Mouse (Mus musculus): ENCODE measurements around the gene Pfn1. TPM values are rescaled to one million over a fixed set of nuclear protein-coding genes. Genes with fewer than 3 reads are reported as not detected.
A peak's percentile ranks its signal among the peaks of the same experiment; 100 is the strongest.

Gene Pfn1
- total and polyA plus RNA-seq, 3 experiments, result 270 to 479 (median 280) TPM

- intact Hi-C loops (cut with DNase I), result no loop called here
- WGBS, result 16% methylated on average over 16 of the region's 16 CpGs
- Histone ChIP-seq H3K27me3 (ENCODE audit: control insufficient read depth, insufficient read depth, low read length) (no peaks in the 10 kb centered on the region), H3K79me2 (replicated peaks; ENCODE audit: control insufficient read depth, insufficient read depth, low read length) (peaks cover 4% of the 10 kb centered on the region), H3K4me3 (peak overlapping the region; percentile 100), H3K27ac (peak overlapping the region; percentile 99), H3K4me1 (ENCODE audit: control insufficient read depth, insufficient read depth, low read length) (peaks cover 3% of the 10 kb centered on the region; the same call in 1 of the 2 replicates), H3K9ac (ENCODE audit: low read depth, low read length) (peak overlapping the region; percentile 13), H3K36me3 (ENCODE audit: control insufficient read depth, insufficient read depth, low read length) (peaks cover 14% of the 10 kb centered on the region)
- DNase-seq, result peak; percentile 81 to 86
- TF ChIP-seq EP300 (IDR thresholded peaks at IDR 0.05; ENCODE audit: insufficient read depth, low read depth, low read length), result no peak
- peak; percentile 62 for TF ChIP-seq POLR2A (IDR thresholded peaks at IDR 0.05; ENCODE audit: insufficient read depth, low read depth, low read length)
Observed at GRCm38 (mm10) chr11:70656456-70656927, 2.0 kb upstream of the Pfn1 start.

- H3K4me3 ChIP-seq, result peak overlapping the region; percentile 100
- no peaks in the 10 kb centered on the region for H3K27me3 ChIP-seq (ENCODE audit: control insufficient read depth, insufficient read depth, low read length)
- H3K27ac ChIP-seq, result peak overlapping the region; percentile 99
- H3K4me1 ChIP-seq (ENCODE audit: control insufficient read depth, insufficient read depth, low read length), result peaks cover 3% of the 10 kb centered on the region; the same call in 1 of the 2 replicates
- TF ChIP-seq POLR2A (IDR thresholded peaks at IDR 0.05; ENCODE audit: insufficient read depth, low read depth, low read length) (no peak; the same call in 1 of the 2 replicates), EP300 (IDR thresholded peaks at IDR 0.05; ENCODE audit: insufficient read depth, low read depth, low read length) (no peak), CTCF (IDR thresholded peaks at IDR 0.05) (no peak)
- H3K79me2 ChIP-seq (replicated peaks; ENCODE audit: control insufficient read depth, insufficient read depth, low read length), result peaks cover 4% of the 10 kb centered on the region
- H3K9ac ChIP-seq (ENCODE audit: low read depth, low read length), result peak overlapping the region; percentile 77
- WGBS, result 2% methylated on average over 61 of the region's 61 CpGs
- peak; percentile 82 to 83 for DNase-seq
- intact Hi-C loops (cut with DNase I), result loop anchor here (2.0 kb wide), 1 partner anchor 13 kb away; the partner anchor contains the start of gene Spag7
- H3K36me3 ChIP-seq (ENCODE audit: control insufficient read depth, insufficient read depth, low read length), result peaks cover 17% of the 10 kb centered on the region
Observed at GRCm38 (mm10) chr11:70655571-70656455, 1.4 kb upstream of the Pfn1 start.

- Histone ChIP-seq H3K9ac (ENCODE audit: low read depth, low read length) (peak overlapping the region; percentile 77), H3K27ac (peak overlapping the region; percentile 99), H3K79me2 (replicated peaks; ENCODE audit: control insufficient read depth, insufficient read depth, low read length) (peaks cover 4% of the 10 kb centered on the region), H3K27me3 (ENCODE audit: control insufficient read depth, insufficient read depth, low read length) (no peaks in the 10 kb centered on the region), H3K4me3 (peak overlapping the region; percentile 100), H3K4me1 (ENCODE audit: control insufficient read depth, insufficient read depth, low read length) (peaks cover 3% of the 10 kb centered on the region; the same call in 1 of the 2 replicates), H3K36me3 (ENCODE audit: control insufficient read depth, insufficient read depth, low read length) (peaks cover 19% of the 10 kb centered on the region)
- WGBS, result 1% methylated on average over 48 of the region's 48 CpGs
- peak; percentile 89 to 90 for DNase-seq
- intact Hi-C loops (cut with DNase I), result loop anchor here (2.0 kb wide), 1 partner anchor 14 kb away; the partner anchor contains the start of gene Spag7
- TF ChIP-seq POLR2A (IDR thresholded peaks at IDR 0.05; ENCODE audit: insufficient read depth, low read depth, low read length) (peak; percentile 79), CTCF (IDR thresholded peaks at IDR 0.05) (no peak), EP300 (IDR thresholded peaks at IDR 0.05; ENCODE audit: insufficient read depth, low read depth, low read length) (0 out of 2 replicates have a peak, but pooled peaks have one; percentile 55)
Observed at GRCm38 (mm10) chr11:70654923-70655570, 603 bp upstream of the Pfn1 start.

- Histone ChIP-seq H3K36me3 (ENCODE audit: control insufficient read depth, insufficient read depth, low read length) (peaks cover 25% of the 10 kb centered on the region), H3K27ac (peak overlapping the region; percentile 99), H3K4me3 (peak overlapping the region; percentile 100), H3K27me3 (ENCODE audit: control insufficient read depth, insufficient read depth, low read length) (no peaks in the 10 kb centered on the region), H3K9ac (ENCODE audit: low read depth, low read length) (peak overlapping the region; percentile 98), H3K79me2 (replicated peaks; ENCODE audit: control insufficient read depth, insufficient read depth, low read length) (peaks cover 4% of the 10 kb centered on the region), H3K4me1 (ENCODE audit: control insufficient read depth, insufficient read depth, low read length) (peaks cover 4% of the 10 kb centered on the region)
- peak; percentile 86 for DNase-seq
- intact Hi-C loops (cut with DNase I), result loop anchor here (2.0 kb wide), 1 partner anchor 15 kb away; the partner anchor contains the start of gene Spag7
- TF ChIP-seq EP300 (IDR thresholded peaks at IDR 0.05; ENCODE audit: insufficient read depth, low read depth, low read length), result no peak
- peak; percentile 54; the same call in 1 of the 2 replicates for TF ChIP-seq POLR2A (IDR thresholded peaks at IDR 0.05; ENCODE audit: insufficient read depth, low read depth, low read length)
- under 1% methylated on average over 63 of the region's 63 CpGs for WGBS
Observed at GRCm38 (mm10) chr11:70653345-70654197, 873 bp downstream of the Pfn1 start.

GRCm38 (mm10) chr11:70652884-70653344 is 1.5 kb downstream of the Pfn1 start:
- peak in 1 of 2 experiments; percentile 4 for DNase-seq
- Histone ChIP-seq H3K27ac (peak overlapping the region; percentile 99), H3K36me3 (ENCODE audit: control insufficient read depth, insufficient read depth, low read length) (peaks cover 29% of the 10 kb centered on the region), H3K27me3 (ENCODE audit: control insufficient read depth, insufficient read depth, low read length) (no peaks in the 10 kb centered on the region), H3K79me2 (replicated peaks; ENCODE audit: control insufficient read depth, insufficient read depth, low read length) (peaks cover 5% of the 10 kb centered on the region), H3K4me3 (peak overlapping the region; percentile 100), H3K9ac (ENCODE audit: low read depth, low read length) (peak overlapping the region; percentile 15; the same call in 1 of the 2 replicates), H3K4me1 (ENCODE audit: control insufficient read depth, insufficient read depth, low read length) (peaks cover 5% of the 10 kb centered on the region)
- 17% methylated on average over 6 of the region's 6 CpGs for WGBS
- no peak for TF ChIP-seq CTCF (IDR thresholded peaks at IDR 0.05)
- TF ChIP-seq EP300 (IDR thresholded peaks at IDR 0.05; ENCODE audit: insufficient read depth, low read depth, low read length), result no peak
- TF ChIP-seq POLR2A (IDR thresholded peaks at IDR 0.05; ENCODE audit: insufficient read depth, low read depth, low read length), result no peak
- intact Hi-C loops (cut with DNase I), result no loop called here
